Mouse (Mus musculus) heart, adult 11 months (tissue): ENCODE results near the gene Pten.

Source experiments
- DNase-seq: peaks from one replicate; pipeline ENCODE4 v3.0.0; 2022

The Pten gene

GRCm38 (mm10) chr19:32756900-32757725 lies at the start of gene Pten:
Gene Pten (plus strand): TSS chr19:32757497.
- peak; percentile 99 for DNase-seq

DNA sequence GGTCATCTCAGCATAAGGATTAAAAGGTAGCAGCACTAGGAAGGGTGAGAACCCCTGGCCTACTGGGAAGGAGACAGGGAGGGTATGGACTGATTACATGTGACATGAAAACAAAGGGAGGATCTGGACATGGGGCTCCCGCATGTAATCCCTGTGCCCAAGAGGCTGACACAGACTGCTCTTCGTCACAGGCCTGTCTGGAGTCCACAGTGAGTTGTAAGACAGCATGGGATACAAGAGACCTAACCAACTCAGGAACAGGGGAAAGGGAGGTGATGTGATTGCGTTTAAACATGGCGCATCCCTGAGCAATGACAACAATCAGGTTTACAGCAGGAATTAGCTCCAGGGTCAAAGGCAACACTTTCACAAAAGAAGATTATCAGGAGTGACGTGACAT lies 48.3 kb upstream of the Pten start:
- peak; percentile 69 for DNase-seq

- peak; percentile 18 for DNase-seq
Observed at GRCm38 (mm10) chr19:32710288-32710687, 47.0 kb upstream of the Pten start.

DNA sequence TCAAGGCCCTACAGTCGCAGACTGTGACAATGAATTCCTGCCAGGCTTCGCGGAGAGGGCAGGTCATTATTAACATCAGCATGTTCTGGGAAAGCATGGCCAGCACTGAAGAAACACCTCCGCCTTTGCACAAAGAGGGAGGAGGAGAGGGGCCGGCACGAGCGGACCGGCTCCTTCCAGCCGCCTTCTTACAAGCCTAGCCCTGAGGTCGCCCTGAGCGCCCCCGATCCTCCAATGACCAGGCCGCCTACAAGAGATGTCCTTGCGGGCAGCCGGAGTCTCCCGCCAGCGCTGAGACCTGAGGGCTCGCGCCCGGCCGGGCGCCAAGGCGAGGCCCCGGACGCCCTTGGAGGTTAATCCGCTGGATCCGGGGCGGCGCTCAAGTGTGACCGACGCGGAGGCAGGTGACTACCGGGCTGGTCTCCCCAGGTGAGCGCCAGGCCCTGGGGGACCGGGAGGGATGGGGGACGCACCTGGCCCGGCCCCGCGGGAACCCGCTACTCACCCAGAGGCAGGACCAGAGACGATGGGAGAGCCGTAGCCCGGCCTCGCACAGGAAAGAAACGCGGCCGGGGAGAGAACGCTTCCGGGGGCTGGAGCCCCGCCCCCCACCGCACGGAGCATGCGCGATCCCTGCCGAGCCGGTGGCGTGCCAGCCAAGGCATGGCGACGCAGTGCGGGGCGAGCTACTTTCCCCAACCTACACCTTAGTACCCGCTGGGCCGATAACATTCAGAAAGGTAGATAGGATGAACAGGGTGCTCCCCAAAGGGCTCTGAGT lies 45.3 kb upstream of the Pten start:
- DNase-seq: peak; percentile 99

GRCm38 (mm10) chr19:32712588-32713042 lies 44.7 kb upstream of the Pten start:
- DNase-seq: peak; percentile 98

DNA sequence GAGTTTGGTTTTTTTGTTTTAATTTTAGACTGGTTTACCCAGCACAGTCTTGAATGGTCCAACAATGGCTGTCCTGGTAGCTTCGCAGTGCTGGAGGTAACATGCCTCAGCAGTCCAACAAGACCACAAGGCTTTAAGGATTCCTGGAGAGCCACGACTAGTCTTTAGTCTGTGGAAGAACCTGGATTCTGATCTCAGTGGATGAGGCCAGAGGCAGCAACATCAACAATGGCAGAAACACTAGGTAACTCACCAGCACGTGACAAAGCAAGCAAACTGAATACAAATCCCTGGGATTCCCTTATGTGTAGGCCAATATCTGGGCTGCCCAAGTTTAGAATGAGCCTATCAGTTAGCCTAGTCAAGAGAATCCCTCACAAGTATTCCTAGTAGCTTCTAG lies 43.8 kb upstream of the Pten start:
- peak; percentile 84 for DNase-seq

DNA sequence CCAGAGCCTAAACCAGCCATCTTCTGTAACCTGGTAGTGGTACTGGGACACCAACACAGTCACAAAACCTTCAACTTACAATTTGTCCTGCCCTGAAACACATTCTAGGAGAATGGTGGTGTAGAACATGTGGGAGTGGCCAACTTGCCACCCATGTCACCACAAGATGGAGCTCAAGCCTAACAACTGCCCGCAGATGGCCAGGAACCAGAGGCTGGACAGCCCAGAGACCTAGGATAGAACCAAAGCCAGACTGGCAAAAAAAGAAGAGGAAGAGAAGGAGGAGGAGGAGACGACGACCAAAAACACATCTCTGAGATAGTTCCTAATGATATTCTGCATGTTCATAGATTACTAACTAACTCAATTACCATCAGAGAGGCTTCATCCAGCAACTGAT lies 42.1 kb upstream of the Pten start:
- DNase-seq: peak; percentile 97

GRCm38 (mm10) chr19:32715681-32716080 lies 41.6 kb upstream of the Pten start:
- DNase-seq: no peak

DNA sequence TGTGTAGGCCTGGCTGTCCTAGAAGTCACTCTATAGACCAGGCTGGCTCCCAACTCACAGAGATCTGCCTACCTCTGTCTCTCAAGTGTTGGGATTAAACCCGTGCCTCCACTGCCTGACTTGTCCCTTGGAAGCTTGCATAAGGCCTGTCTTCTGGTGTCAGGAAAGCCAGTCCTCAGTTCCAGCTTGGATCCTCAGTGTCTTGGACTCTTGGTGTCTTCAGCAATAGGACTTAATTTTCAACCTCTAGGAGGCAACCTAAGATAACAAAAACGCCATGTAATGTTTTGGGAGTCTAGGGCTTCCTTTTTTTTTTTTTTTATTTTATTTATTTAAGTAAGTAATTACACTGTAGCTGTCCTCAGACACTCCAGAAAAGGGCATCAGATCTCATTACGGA lies 39.7 kb upstream of the Pten start:
- DNase-seq: peak; percentile 77

DNA sequence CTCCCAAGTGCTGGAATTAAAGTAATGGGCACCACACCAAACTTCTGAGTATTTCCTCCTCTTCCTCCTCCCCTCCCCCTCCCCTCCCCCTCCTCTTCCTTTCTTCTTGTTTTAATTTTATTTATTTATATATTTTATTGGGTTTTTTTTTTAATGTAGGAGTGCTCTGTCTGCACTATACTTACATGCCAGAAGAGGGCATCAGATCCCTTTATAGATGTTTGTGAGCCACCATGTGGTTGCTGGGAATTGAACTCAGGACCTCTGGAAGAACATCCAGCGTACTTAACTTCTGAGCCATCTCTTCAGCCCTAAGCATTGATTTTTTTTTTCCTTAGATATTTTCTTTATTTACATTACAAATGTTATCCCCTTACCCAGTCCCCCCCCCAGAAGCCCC lies 37.0 kb upstream of the Pten start:
- DNase-seq: peak; percentile 4

DNA sequence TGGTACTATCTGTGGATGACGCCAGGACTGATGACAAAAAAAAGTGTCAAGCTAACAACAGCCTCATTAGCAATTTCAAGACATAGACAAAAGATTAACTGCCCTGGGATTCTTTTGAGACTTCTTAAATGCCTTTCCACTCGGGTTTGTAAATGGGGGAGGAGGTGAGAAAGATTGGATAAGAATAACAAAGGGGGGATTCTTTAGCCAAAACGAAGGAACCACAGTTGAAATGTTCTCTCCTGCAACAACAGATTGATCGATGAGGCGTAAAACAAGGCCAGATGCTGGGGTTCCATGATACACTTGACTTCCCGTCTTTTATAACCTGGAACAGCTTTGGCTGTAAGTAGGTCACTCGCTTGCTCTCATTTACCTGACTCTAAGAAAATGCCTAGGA lies 33.5 kb upstream of the Pten start:
- peak; percentile 31 for DNase-seq

DNA sequence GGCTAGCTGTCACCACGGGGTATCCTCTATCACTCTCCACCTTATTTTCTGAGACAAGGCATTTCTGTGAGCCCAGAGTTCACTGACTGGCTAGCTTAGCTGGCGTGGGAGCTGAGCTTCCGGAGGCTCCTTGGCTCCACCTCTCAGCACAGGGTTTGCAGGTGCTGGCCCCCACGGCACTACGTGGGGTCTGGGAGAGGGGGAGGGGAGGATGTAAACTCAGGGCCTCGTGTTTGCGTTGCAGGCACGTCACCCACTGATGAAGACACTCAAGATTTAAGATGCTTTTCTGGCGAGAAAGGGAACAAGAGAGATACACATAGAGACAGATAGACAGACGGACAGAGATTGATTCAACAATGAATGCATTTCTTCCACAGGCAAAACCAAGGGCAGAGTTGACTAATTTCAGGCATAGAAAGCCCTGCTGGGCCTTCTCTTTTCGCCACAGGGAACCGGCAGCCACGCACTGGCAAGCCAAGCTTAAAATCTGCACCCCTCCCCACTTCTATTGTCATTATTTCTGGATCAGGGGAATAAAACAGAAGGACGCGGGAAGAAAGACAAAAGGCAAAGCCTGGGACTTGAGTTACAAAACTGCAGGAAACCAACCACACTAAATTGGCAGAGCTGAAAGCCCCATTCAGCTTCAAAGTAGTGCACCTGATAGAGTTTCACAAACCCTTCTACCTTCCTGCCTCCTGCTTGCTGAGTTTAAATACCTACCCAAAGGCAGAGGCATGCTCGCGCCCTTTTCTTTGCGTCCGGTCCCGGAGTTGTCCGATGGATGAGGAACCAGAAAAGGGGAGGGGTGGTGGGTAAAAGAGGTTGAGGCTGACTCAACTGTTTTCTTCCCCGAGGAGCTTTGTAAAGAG lies 30.6 kb upstream of the Pten start:
- DNase-seq: peak; percentile 73

- peak; percentile 42 for DNase-seq
Observed at GRCm38 (mm10) chr19:32729785-32730184, 27.5 kb upstream of the Pten start.

DNA sequence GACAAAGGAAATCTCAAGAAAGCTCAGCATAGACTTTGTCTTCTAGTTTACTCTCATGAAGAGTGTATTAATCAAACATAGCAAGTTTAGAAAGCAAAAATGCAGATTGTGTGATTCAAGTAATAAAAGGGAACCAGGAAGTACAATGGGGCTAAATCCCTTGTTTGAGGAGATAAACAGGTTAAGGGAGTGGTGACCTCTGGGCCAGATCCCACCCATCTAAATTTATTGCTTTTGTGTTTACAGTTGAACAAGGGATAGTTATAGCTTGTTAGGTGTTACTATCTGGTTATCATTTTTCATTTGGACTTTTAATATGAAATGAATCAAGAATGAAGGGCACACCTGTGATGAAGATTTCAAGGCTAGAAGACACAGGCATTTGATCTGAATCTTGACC lies 24.4 kb upstream of the Pten start:
- DNase-seq: no peak

GRCm38 (mm10) chr19:32737844-32738243 lies 19.5 kb upstream of the Pten start:
- peak; percentile 27 for DNase-seq

- no peak for DNase-seq
Observed at GRCm38 (mm10) chr19:32739686-32740085, 17.6 kb upstream of the Pten start, which contains the start of gene Atad1. Gene Atad1 (minus strand): TSS chr19:32739786.

DNA sequence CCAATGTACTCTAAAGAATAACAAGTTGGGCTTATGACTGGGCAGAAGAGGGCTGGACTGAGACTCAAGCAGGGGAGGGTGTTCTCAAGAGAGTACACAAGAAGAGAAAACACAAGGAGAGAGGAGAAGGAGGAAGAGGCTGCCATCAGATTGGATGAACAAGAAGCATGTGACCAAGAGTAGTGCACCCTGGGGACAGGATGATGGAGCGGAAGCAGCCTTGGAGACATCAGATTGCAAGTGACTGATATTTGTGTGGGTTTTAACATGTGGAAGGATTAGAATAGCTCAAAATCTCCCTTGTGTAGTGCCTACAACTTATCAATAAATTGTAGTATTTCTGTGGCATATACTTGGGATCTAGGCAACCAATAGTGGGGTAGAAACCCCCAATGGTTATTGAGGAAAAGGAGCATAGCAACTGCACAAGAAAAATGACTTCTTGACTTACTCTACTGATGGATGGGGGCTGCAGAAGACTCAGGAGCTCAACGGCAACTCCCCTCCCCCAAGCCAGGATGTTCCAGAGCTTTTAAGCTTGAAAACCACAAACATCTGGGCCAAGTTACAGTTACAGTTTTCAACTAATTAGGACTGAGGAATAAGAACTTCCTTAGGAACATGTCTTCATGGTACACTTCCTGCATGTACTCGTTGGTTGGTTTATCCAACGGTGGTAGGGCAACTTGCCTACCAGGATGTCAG lies 16.5 kb upstream of the Pten start:
- DNase-seq: peak; percentile 84

DNA sequence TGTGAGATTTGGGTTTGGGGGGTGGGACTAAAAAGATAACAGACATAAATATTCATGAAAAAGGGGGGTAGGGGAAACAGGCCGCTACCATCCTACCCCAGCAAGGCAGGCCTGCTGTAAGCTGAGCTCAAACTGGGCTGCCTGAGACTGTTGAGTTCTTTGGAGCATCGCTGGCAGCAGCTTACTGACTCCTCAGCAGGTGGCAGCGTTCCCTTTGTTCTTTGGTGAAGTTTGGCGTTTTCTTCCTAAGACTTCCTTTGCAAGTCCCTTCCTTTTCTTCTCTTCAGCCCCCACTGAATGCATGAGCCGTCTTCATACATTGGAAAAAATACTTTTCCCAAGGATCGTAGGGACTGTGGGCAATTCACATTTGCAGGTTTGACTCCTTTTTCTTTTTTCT lies 7.9 kb upstream of the Pten start:
- DNase-seq: no peak

- no peak for DNase-seq
Observed at GRCm38 (mm10) chr19:32752357-32752756, 4.9 kb upstream of the Pten start.

DNA sequence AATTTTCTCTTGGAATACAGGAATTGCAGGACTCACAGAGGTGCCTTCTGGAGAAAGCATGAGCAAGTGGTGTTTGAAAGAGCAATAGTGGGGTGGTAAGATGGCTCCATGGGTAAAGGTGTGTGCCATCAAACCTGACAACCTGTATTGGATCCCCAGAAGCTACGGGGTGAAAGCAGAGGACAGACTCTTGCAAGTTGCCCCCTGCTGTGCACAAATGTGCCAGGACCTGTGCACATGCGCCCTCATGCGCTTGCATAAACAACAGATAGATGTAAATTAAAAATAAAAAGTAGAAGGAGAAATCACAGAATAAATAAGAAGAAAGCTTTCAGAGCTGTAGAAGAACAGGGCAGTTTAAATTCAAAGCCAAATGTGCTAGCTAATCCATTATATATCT lies 3.9 kb upstream of the Pten start:
- no peak for DNase-seq

- peak; percentile 91 for DNase-seq
Observed at GRCm38 (mm10) chr19:32754188-32755000, 2.9 kb upstream of the Pten start.
